Mouse (Mus musculus) testis, postnatal 14 days (tissue): Measurements from ENCODE around the gene Atp23.

Experiments
- DNase-seq: peaks from one replicate; pipeline ENCODE4 v3.0.0; 2021; ENCODE audit warnings: low spot score

Gene Atp23

GRCm38 (mm10) chr10:126911479-126911878 lies 10.3 kb upstream of the Atp23 start:
- no peak for DNase-seq

- DNase-seq: no peak
These were observed 5.7 kb upstream of the Atp23 start for GRCm38 (mm10) chr10:126906811-126907210.

GRCm38 (mm10) chr10:126905650-126906075 lies 4.5 kb upstream of the Atp23 start:
- peak; percentile 93 for DNase-seq

GRCm38 (mm10) chr10:126905086-126905485 lies 3.9 kb upstream of the Atp23 start:
- no peak for DNase-seq

GRCm38 (mm10) chr10:126904221-126904620 lies 3.1 kb upstream of the Atp23 start:
- no peak for DNase-seq

- DNase-seq: no peak
These were observed 311 bp upstream of the Atp23 start for GRCm38 (mm10) chr10:126901488-126901843.

- no peak for DNase-seq
These were observed 5.3 kb downstream of the Atp23 start for GRCm38 (mm10) chr10:126895891-126896290.

- no peak for DNase-seq
These were observed 7.1 kb downstream of the Atp23 start for GRCm38 (mm10) chr10:126894061-126894460.

GRCm38 (mm10) chr10:126893145-126893544 lies 8.0 kb downstream of the Atp23 start:
- DNase-seq: no peak

GRCm38 (mm10) chr10:126873755-126874154 lies 27.4 kb downstream of the Atp23 start:
- no peak for DNase-seq

- no peak for DNase-seq
These were observed 28.9 kb downstream of the Atp23 start for GRCm38 (mm10) chr10:126872256-126872655.

- no peak for DNase-seq
These were observed 31.5 kb downstream of the Atp23 start for GRCm38 (mm10) chr10:126869372-126870318.

- no peak for DNase-seq
These were observed 35.9 kb downstream of the Atp23 start for GRCm38 (mm10) chr10:126865284-126865683.

- DNase-seq: no peak
These were observed 39.0 kb downstream of the Atp23 start for GRCm38 (mm10) chr10:126862193-126862592.

GRCm38 (mm10) chr10:126853286-126853685 lies 47.9 kb downstream of the Atp23 start:
- peak; percentile 33 for DNase-seq

GRCm38 (mm10) chr10:126845309-126845911 lies 55.7 kb downstream of the Atp23 start:
- no peak for DNase-seq

- peak; percentile 30 for DNase-seq
These were observed 56.5 kb downstream of the Atp23 start for GRCm38 (mm10) chr10:126844689-126845088.

GRCm38 (mm10) chr10:126840266-126840665 lies 60.9 kb downstream of the Atp23 start:
- no peak for DNase-seq

GRCm38 (mm10) chr10:126833006-126833405 lies 68.1 kb downstream of the Atp23 start:
- DNase-seq: no peak

GRCm38 (mm10) chr10:126831329-126831728 lies 69.8 kb downstream of the Atp23 start:
- no peak for DNase-seq

- no peak for DNase-seq
These were observed 72.5 kb downstream of the Atp23 start for GRCm38 (mm10) chr10:126828618-126829017.

GRCm38 (mm10) chr10:126827941-126828593 lies 73.1 kb downstream of the Atp23 start:
- DNase-seq: no peak

GRCm38 (mm10) chr10:126826982-126827381 lies 74.2 kb downstream of the Atp23 start:
- DNase-seq: no peak
